Mouse (Mus musculus): ENCODE measurements around the gene Pmfbp1.

- TF ChIP-seq CTCF (IDR thresholded peaks at IDR 0.05; ENCODE audit: low read depth, low read length) (no peak), POLR2A (IDR thresholded peaks at IDR 0.05; ENCODE audit: extremely low read depth, insufficient read depth, low read length) (no peak)
Observed at GRCm38 (mm10) chr8:109503566-109503965, 9.7 kb downstream of the Pmfbp1 start.

Data from liver, adult 2 months (tissue).